Comparison of ENCODE assay signal across 18 mouse cellular contexts in genomic region chrX:7325455-7325854, GRCm38 (mm10). TPM values are rescaled to one million over a fixed set of nuclear protein-coding genes. Genes with fewer than 3 reads are reported as not detected.
A peak's percentile ranks its signal among the peaks of the same experiment; 100 is the strongest.
DNase-seq lines count a peak whose midpoint lies in the region; ATAC-seq and TF ChIP-seq lines count a peak whose summit lies in the region.
"Had no signal": no experiment of that assay in that cellular context is flagged by ENCODE, and none has a peak within 500 bp of the region (broad histone marks: within the 10 kb centered on the region; RNA-seq: fewer than 3 reads in every experiment).

No protein-coding gene starts in this region.

- peak; percentile 47 for TF ChIP-seq CTCF in intestine, postnatal 0 days (IDR thresholded peaks at IDR 0.05; ENCODE audit: low read depth)

- 31% methylated on average over 2 of the region's 2 CpGs for WGBS in intestine, postnatal 0 days
- WGBS in intestine, embryonic 15.5 days: 42% methylated on average over 2 of the region's 2 CpGs

- H3K36me3 ChIP-seq in intestine, postnatal 0 days (ENCODE audit: control insufficient read depth, insufficient read depth): no peaks in the 10 kb centered on the region
- H3K36me3 ChIP-seq in intestine, embryonic 15.5 days: no peaks in the 10 kb centered on the region
- no peaks in the 10 kb centered on the region for H3K36me3 ChIP-seq in splenic B cell, adult 2 months (ENCODE audit: control insufficient read depth, insufficient read depth, low read length, poor library complexity, severe bottlenecking)
- H3K36me3 ChIP-seq: heart, embryonic 12.5 days; hindbrain, embryonic 13.5 days; liver, embryonic 15.5 days; midbrain, embryonic 10.5 days had no signal

- no peaks in the 10 kb centered on the region for H3K27me3 ChIP-seq in intestine, postnatal 0 days (replicated peaks; ENCODE audit: control insufficient read depth, insufficient read depth, low read length)
- H3K27me3 ChIP-seq in intestine, embryonic 15.5 days (replicated peaks): no peaks in the 10 kb centered on the region
- H3K27me3 ChIP-seq in splenic B cell, adult 2 months (ENCODE audit: control insufficient read depth, insufficient read depth, low read length, poor library complexity, severe bottlenecking): no peaks in the 10 kb centered on the region
- H3K27me3 ChIP-seq: heart, embryonic 12.5 days; hindbrain, embryonic 13.5 days; liver, embryonic 15.5 days had no signal

- H3K27ac ChIP-seq in intestine, postnatal 0 days (ENCODE audit: low read depth, low read length): no peak overlapping the region
- H3K27ac ChIP-seq in intestine, embryonic 15.5 days: no peak overlapping the region
- H3K27ac ChIP-seq: hindbrain, embryonic 13.5 days; liver, embryonic 15.5 days; midbrain, embryonic 10.5 days had no signal

- H3K9me3 ChIP-seq in intestine, postnatal 0 days (ENCODE audit: control insufficient read depth): no peaks in the 10 kb centered on the region
- H3K9me3 ChIP-seq in intestine, embryonic 15.5 days: no peaks in the 10 kb centered on the region
- H3K9me3 ChIP-seq: heart, embryonic 12.5 days; hindbrain, embryonic 13.5 days; liver, embryonic 15.5 days; midbrain, embryonic 10.5 days had no signal

- no peak overlapping the region for H3K9ac ChIP-seq in intestine, postnatal 0 days (ENCODE audit: low read depth, low read length)
- H3K9ac ChIP-seq in intestine, embryonic 15.5 days: no peak overlapping the region
- H3K9ac ChIP-seq: heart, embryonic 12.5 days; hindbrain, embryonic 13.5 days; liver, embryonic 15.5 days had no signal

- H3K4me1 ChIP-seq in intestine, postnatal 0 days (replicated peaks; ENCODE audit: control insufficient read depth, insufficient read depth, low read length): no peaks in the 10 kb centered on the region
- H3K4me1 ChIP-seq in intestine, embryonic 15.5 days (replicated peaks): no peaks in the 10 kb centered on the region
- H3K4me1 ChIP-seq: heart, embryonic 12.5 days; hindbrain, embryonic 13.5 days; liver, embryonic 15.5 days; midbrain, embryonic 10.5 days had no signal

- DNase-seq in thymus, postnatal 0 days (ENCODE audit: low spot score): peak; percentile 12
- DNase-seq in thymus, adult 18-20 months: no peak
- peak; percentile 46 for DNase-seq in NIH3T3 (ENCODE audit: low read depth)
- peak; percentile 47 for DNase-seq in splenic B cell, adult 2 months (ENCODE audit: low read depth, low spot score)
- no peak for DNase-seq in urinary bladder, adult 2 months (ENCODE audit: low spot score)
- no peak for DNase-seq in lung, postnatal 4 days
- DNase-seq: adrenal gland, adult 2 months; cerebellum, adult 11-12 months; embryo, embryonic 11 days; kidney, postnatal 14 days; layer of hippocampus, postnatal 36 days had no signal

- H3K4me2 ChIP-seq in intestine, postnatal 0 days (replicated peaks; ENCODE audit: low read depth): no peak overlapping the region
- H3K4me2 ChIP-seq in intestine, embryonic 15.5 days (replicated peaks): no peak overlapping the region
- H3K4me2 ChIP-seq: heart, embryonic 12.5 days; hindbrain, embryonic 13.5 days; liver, embryonic 15.5 days had no signal

- no peak for ATAC-seq in intestine, postnatal 0 days
- no peak for ATAC-seq in intestine, embryonic 15.5 days

- H3K4me3 ChIP-seq in intestine, postnatal 0 days (ENCODE audit: low read depth, low read length): no peak overlapping the region
- no peak overlapping the region for H3K4me3 ChIP-seq in intestine, embryonic 15.5 days (replicated peaks)
- H3K4me3 ChIP-seq: erythroblast, embryonic 14.5 days; heart, embryonic 12.5 days; hindbrain, embryonic 13.5 days; liver, embryonic 15.5 days; midbrain, embryonic 10.5 days had no signal

RNA-seq across cellular contexts. Expression of gene Clcn5, which starts 6.3 kb away (rescaled TPM):
- 23.2 and 28.5 TPM in 2 replicates for polyA plus RNA-seq in intestine, postnatal 0 days (2015; fragmentation: Nextera tagmentation; extraction: Ambion mirVana)
- polyA plus RNA-seq in intestine, embryonic 15.5 days (2015; fragmentation: Nextera tagmentation; extraction: Ambion mirVana): 16.2 and 17.3 TPM in 2 replicates
- 3.0 and 3.5 TPM in 2 replicates for polyA plus RNA-seq in thymus, postnatal 0 days (2015; fragmentation: Nextera tagmentation; extraction: Ambion mirVana)
- 8.1 and 9.0 TPM in 2 replicates for polyA plus RNA-seq in urinary bladder, adult 2 months (2012; rRNA removed)

RNA-seq across cellular contexts. Expression of gene Usp27x, which starts 50.2 kb away (rescaled TPM):
- 0.20 and 0.34 TPM in 2 replicates for polyA plus RNA-seq in intestine, postnatal 0 days (2015; fragmentation: Nextera tagmentation; extraction: Ambion mirVana)
- 0.50 and 0.51 TPM in 2 replicates for polyA plus RNA-seq in intestine, embryonic 15.5 days (2015; fragmentation: Nextera tagmentation; extraction: Ambion mirVana)
- polyA plus RNA-seq in thymus, postnatal 0 days (2015; fragmentation: Nextera tagmentation; extraction: Ambion mirVana): 0.21 and 0.31 TPM in 2 replicates
- polyA plus RNA-seq in urinary bladder, adult 2 months (2012; rRNA removed): 5.1 and 6.2 TPM in 2 replicates
- polyA plus RNA-seq: erythroblast, embryonic 14.5 days had no signal

Comparison
In these comparisons a context has a peak if more than half of its experiments do, and no peak if none do; other contexts are left out.
1. DNase-seq: peak in thymus, postnatal 0 days (single experiment), NIH3T3 (single experiment) and splenic B cell, adult 2 months (single experiment); none in thymus, adult 18-20 months (0 of 2), urinary bladder, adult 2 months (single experiment) and lung, postnatal 4 days (0 of 2).